Mouse (Mus musculus): Measurements from ENCODE around the gene Fads2.

- TF ChIP-seq GATA1 (IDR thresholded peaks at IDR 0.05; ENCODE audit: low read length): no peak
- no peak for TF ChIP-seq TAL1 (IDR thresholded peaks at IDR 0.05; ENCODE audit: low read length)
Measured at GRCm38 (mm10) chr19:10108129-10108528, 6.6 kb upstream of the Fads2 start.
